Mouse (Mus musculus) liver, adult 2 months (tissue): ENCODE data around the gene Idh2. TPM values are rescaled to one million over a fixed set of nuclear protein-coding genes. Genes with fewer than 3 reads are reported as not detected.
A peak's percentile ranks its signal among the peaks of the same experiment; 100 is the strongest.

Source experiments
- DNase-seq: peaks from one replicate; pipeline ENCODE4 v3.0.0-alpha.2; 2011; ENCODE audit warnings: low read depth, low spot score; ENCODE audit errors: extremely low read depth
- H3K27ac ChIP-seq: fragments of 200-500 bp; replicated peaks from 2 replicates; pipeline ENCODE4 v1.5.1; 2012; ENCODE audit warnings: low read depth, mild to moderate bottlenecking, control low read depth, inconsistent platforms, low read length; ENCODE audit not compliant: insufficient read depth
- H3K27me3 ChIP-seq: fragments of 200-500 bp; 2 replicates; pipeline ENCODE4 v1.6.1; 2012; ENCODE audit warnings: mild to moderate bottlenecking, moderate library complexity, low read length, inconsistent platforms; ENCODE audit not compliant: control insufficient read depth, insufficient read depth
- H3K36me3 ChIP-seq: fragments of 200-500 bp; 2 replicates; pipeline ENCODE4 v1.6.1; 2012; ENCODE audit warnings: low read length, inconsistent platforms; ENCODE audit not compliant: control insufficient read depth, insufficient read depth
- H3K4me1 ChIP-seq: fragments of 200-500 bp; 2 replicates; pipeline ENCODE4 v1.6.1; 2011; ENCODE audit warnings: low read length; ENCODE audit not compliant: control insufficient read depth, insufficient read depth
- H3K4me3 ChIP-seq: fragments of 200-500 bp; 2 replicates; pipeline ENCODE4 v1.5.1; 2011; ENCODE audit warnings: low read depth, mild to moderate bottlenecking, control low read depth, low read length, moderate library complexity; ENCODE audit not compliant: insufficient read depth
- H3K79me2 ChIP-seq: fragments of 200-500 bp; 2 replicates; pipeline ENCODE4 v1.6.1; 2012; ENCODE audit warnings: inconsistent platforms, mild to moderate bottlenecking, low read length, moderate library complexity; ENCODE audit not compliant: control insufficient read depth, insufficient read depth
- H3K9ac ChIP-seq: fragments of 200-500 bp; 2 replicates; pipeline ENCODE4 v1.6.1; 2012; ENCODE audit warnings: low read depth, mild to moderate bottlenecking, control low read depth, inconsistent platforms, low read length
- CTCF ChIP-seq: fragments of 200-500 bp; IDR thresholded peaks from 2 replicates; pipeline ENCODE4 v1.5.1; 2011; ENCODE audit warnings: low read depth, low read length, control low read depth
- POLR2A ChIP-seq: fragments of 200-500 bp; IDR thresholded peaks from 2 replicates; pipeline ENCODE4 v1.6.1; 2011; ENCODE audit warnings: low read length, control low read depth; ENCODE audit not compliant: insufficient read depth; ENCODE audit errors: extremely low read depth
- WGBS: fragments of 180-500 bp; shearing (Covaris S2); methylation state at CpG from one replicate; pipeline ENCODE4 v1.1.7; 2018; 5-methylcytosine and 5-hydroxymethylcytosine counted together
- polyA plus RNA-seq: library from polyadenylated mRNA; depleted of rRNA; stranded (reverse); fragments of >200 nt; gene quantifications from 2 replicates; pipeline ENCODE4 v1.2.3, GENCODE M21; 2012
- total RNA-seq: library from RNA; depleted of rRNA; stranded (reverse); fragments of >200 nt; gene quantifications from 2 replicates; pipeline ENCODE4 v1.2.3, GENCODE M21; 2014

The Idh2 gene
- total and polyA plus RNA-seq, 2 experiments = 163 to 177 TPM

GRCm38 (mm10) chr7:80111066-80112045, 3.8 kb downstream of the Idh2 start:
- Histone ChIP-seq H3K9ac (no peak overlapping the region), H3K36me3 (no peaks in the 10 kb centered on the region), H3K27ac (0 out of 2 replicates have a peak overlapping the region, but pooled peaks have one; percentile 16), H3K4me3 (no peak overlapping the region), H3K27me3 (no peaks in the 10 kb centered on the region), H3K79me2 (peaks cover 24% of the 10 kb centered on the region; the same call in 1 of the 2 replicates), H3K4me1 (peaks cover 16% of the 10 kb centered on the region)
- DNase-seq = peak; percentile 86
- no peak for TF ChIP-seq CTCF
- no peak for TF ChIP-seq POLR2A
- WGBS = 68% methylated on average over 9 of the region's 9 CpGs

GRCm38 (mm10) chr7:80106441-80106840, 8.8 kb downstream of the Idh2 start:
- H3K4me3 ChIP-seq = no peak overlapping the region
- no peak overlapping the region for H3K9ac ChIP-seq
- H3K4me1 ChIP-seq = peaks cover 9% of the 10 kb centered on the region
- peaks cover 27% of the 10 kb centered on the region; the same call in 1 of the 2 replicates for H3K79me2 ChIP-seq
- H3K27me3 ChIP-seq = no peaks in the 10 kb centered on the region
- H3K27ac ChIP-seq = no peak overlapping the region
- 93% methylated on average over 1 of the region's 1 CpGs for WGBS
- no peaks in the 10 kb centered on the region for H3K36me3 ChIP-seq
- no peak for DNase-seq
- TF ChIP-seq POLR2A = no peak
- TF ChIP-seq CTCF = no peak

GRCm38 (mm10) chr7:80105637-80106390, 9.4 kb downstream of the Idh2 start:
- Histone ChIP-seq H3K27me3 (no peaks in the 10 kb centered on the region), H3K36me3 (no peaks in the 10 kb centered on the region; the same call in 1 of the 2 replicates), H3K4me1 (peaks cover 4% of the 10 kb centered on the region; the same call in 1 of the 2 replicates), H3K79me2 (peaks cover 27% of the 10 kb centered on the region; the same call in 1 of the 2 replicates), H3K27ac (no peak overlapping the region), H3K4me3 (no peak overlapping the region), H3K9ac (no peak overlapping the region)
- TF ChIP-seq POLR2A (no peak), CTCF (no peak)
- DNase-seq = peak; percentile 41
- 96% methylated on average over 4 of the region's 4 CpGs for WGBS

GRCm38 (mm10) chr7:80103335-80103734, 11.9 kb downstream of the Idh2 start:
- no peak overlapping the region for H3K4me3 ChIP-seq
- no peaks in the 10 kb centered on the region for H3K27me3 ChIP-seq
- no peak for DNase-seq
- 82% methylated on average over 3 of the region's 3 CpGs for WGBS
- no peak overlapping the region for H3K9ac ChIP-seq
- H3K36me3 ChIP-seq = peaks cover 5% of the 10 kb centered on the region; the same call in 1 of the 2 replicates
- peaks cover 16% of the 10 kb centered on the region; the same call in 1 of the 2 replicates for H3K79me2 ChIP-seq
- no peak overlapping the region for H3K27ac ChIP-seq
- TF ChIP-seq CTCF (no peak), POLR2A (no peak)
- H3K4me1 ChIP-seq = 0 out of 2 replicates have a peak, but pooled peaks cover 3% of the 10 kb centered on the region

GRCm38 (mm10) chr7:80098389-80098976, 16.7 kb downstream of the Idh2 start:
- H3K27ac ChIP-seq = no peak overlapping the region
- H3K79me2 ChIP-seq = no peaks in the 10 kb centered on the region
- WGBS = 84% methylated on average over 13 of the region's 13 CpGs
- H3K4me1 ChIP-seq = no peaks in the 10 kb centered on the region
- no peak overlapping the region for H3K4me3 ChIP-seq
- TF ChIP-seq POLR2A (no peak), CTCF (no peak)
- peaks cover 15% of the 10 kb centered on the region; the same call in 1 of the 2 replicates for H3K36me3 ChIP-seq
- H3K9ac ChIP-seq = no peak overlapping the region
- no peaks in the 10 kb centered on the region for H3K27me3 ChIP-seq
- no peak for DNase-seq
